Mouse (Mus musculus): ENCODE measurements around the gene Mchr1.

GRCm38 (mm10) chr15:81247583-81248340 lies 12.5 kb downstream of the Mchr1 start:
- TF ChIP-seq POLR2A (IDR thresholded peaks at IDR 0.05; ENCODE audit: control insufficient read depth, extremely low read depth, insufficient read depth, low read length, poor library complexity): no peak
- no peak for TF ChIP-seq CTCF (IDR thresholded peaks at IDR 0.05; ENCODE audit: borderline replicate concordance, control insufficient read depth, extremely low read depth, insufficient read depth, low read length, poor library complexity)

Data from thymus, adult 2 months (tissue).